Mouse (Mus musculus) cerebellum, adult (tissue): ENCODE measurements at regions not wholly inside any gene's neighbourhood (a gene's known extent, or its start where the extent isn't known, plus 50 kb on each side); places are given as distances from the start of the nearest gene placed in this dataset.

Experiments used
- ATAC-seq: cut with Nextera tagmentation; 2 replicates; pipeline ENCODE4 v1.9.2; 2017; ENCODE audit warnings: mild to moderate bottlenecking, moderate library complexity, mixed read lengths; ENCODE audit not compliant: insufficient number of reproducible peaks, low FRiP score, low TSS enrichment

DNA sequence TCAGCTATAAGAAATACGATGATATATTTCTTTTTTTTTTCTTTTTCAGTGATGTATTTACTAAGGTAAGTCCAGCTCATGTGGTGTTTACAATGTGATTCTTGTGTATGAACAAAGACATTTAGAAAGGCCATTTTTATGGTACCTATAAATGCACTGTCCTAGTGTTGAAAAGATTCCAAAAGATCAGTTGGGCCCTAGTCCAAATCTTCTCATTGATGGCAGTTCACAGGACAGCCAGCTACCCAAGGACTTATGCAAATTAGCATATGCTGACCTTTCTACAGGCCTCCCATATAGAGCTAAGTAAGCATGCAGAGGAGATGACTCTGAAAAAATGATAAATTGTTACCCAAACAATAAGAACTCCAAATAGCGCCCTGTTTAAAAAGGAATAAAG is 97.3 kb upstream of the Cd180 start:
- ATAC-seq = no peak

DNA sequence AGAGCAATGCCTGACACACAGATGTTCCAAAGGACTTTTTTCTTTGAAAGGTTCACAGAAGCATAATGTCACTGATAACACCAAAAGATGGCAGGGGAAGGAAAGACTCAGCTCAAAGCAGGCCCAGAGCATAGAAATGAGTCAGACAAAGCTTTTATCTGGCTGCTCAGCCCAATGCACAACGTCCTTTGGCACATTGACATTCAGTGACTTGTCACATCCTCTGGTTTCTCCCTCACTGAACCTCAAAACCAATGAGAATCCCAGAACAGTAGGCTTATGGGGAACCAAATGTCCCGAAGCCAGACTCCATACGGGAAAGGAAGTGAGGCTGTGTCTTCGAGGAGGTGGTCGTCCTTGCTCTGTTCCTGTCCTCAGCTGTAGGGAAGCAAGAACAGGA is 95.2 kb upstream of the Cd180 start:
- no peak for ATAC-seq

DNA sequence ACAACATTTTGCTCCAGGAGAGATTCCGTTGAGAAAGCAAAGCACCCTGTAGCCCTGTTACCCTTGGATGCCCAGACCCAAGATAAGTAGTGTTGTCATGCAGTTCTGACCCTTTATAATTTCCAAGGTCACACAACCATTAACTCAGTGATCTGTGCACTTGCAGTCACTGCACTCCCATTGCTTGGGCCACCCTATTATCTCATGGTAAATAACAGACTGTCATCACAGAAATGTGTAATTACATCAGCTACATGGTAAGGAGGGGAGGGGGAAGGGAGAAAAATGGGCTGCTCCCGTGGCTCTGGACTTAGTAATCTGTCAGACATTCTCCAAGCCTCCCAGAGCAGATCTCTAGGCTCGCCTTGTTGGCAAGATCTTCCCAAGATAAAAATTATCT is 93.8 kb upstream of the Cd180 start:
- no peak for ATAC-seq

GRCm38 (mm10) chr13:102600026-102600425 is 93.3 kb upstream of the Cd180 start:
- ATAC-seq = no peak

- ATAC-seq = no peak
Measured at GRCm38 (mm10) chr13:102624461-102624860, 68.9 kb upstream of the Cd180 start.

GRCm38 (mm10) chr13:102625171-102625835 is 68.1 kb upstream of the Cd180 start:
- ATAC-seq = no peak

DNA sequence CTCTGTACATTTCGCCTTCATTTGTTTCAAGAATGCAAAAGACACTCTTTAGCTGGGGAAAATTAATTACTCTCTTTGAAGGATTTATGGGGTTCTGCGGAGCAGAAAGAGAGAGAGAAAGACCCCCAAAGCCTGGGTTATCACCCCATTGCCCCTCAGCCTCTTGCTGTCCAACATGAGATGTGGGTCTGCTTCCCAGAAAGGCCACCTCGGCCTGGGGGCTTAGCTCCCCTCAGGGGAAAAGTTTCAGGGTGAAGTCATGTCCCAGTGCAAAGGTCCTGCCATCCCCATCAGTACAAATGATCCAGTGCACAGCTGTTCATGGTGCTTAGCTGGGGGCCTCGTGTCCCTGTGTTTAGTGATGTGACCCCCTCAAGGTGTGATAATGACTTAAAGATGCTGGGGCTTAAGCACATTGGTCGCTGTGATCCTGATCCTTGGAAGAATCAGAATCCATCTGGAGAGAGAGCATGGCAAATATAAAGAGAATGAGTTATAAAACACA is 67.5 kb upstream of the Cd180 start:
- ATAC-seq = no peak

GRCm38 (mm10) chr13:102627786-102628185 is 65.6 kb upstream of the Cd180 start:
- no peak for ATAC-seq

- ATAC-seq = no peak
Measured at GRCm38 (mm10) chr13:102629176-102629575, 64.2 kb upstream of the Cd180 start.

- ATAC-seq = no peak
Measured at GRCm38 (mm10) chr13:102634236-102634957, 59.0 kb upstream of the Cd180 start.

- ATAC-seq = no peak
Measured at GRCm38 (mm10) chr13:102636032-102636431, 57.3 kb upstream of the Cd180 start.

- ATAC-seq = no peak
Measured at GRCm38 (mm10) chr13:102637059-102637458, 56.3 kb upstream of the Cd180 start.

GRCm38 (mm10) chr13:102639651-102640050 is 53.7 kb upstream of the Cd180 start:
- ATAC-seq = no peak

DNA sequence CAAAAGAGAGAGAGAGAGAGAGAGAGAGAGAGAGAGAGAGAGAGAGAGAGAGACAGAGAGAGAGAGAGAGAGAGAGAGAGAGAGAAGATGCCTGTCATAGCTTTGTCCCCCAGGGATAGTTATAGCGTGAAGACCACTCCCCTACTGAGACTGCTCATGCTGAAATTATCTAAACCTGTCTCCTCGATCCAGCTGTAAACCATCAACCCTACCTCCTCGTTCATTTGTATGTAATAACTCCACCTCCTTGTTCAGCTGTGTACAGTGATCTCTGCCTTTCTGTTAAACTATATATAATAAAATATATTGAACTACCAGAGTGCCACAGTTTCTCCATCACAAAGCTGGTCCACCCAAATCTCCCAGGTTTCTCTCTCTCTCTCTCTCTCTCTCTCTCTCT is 53.2 kb upstream of the Cd180 start:
- ATAC-seq = no peak
